Mouse (Mus musculus): ENCODE measurements around the gene Fbxl17.

Gene Fbxl17

GRCm38 (mm10) chr17:63221632-63222031, 278.2 kb downstream of the Fbxl17 start:
- DNase-seq (ENCODE audit: extremely low spot score, low spot score) = no peak

GRCm38 (mm10) chr17:63220821-63221220, 279.0 kb downstream of the Fbxl17 start:
- DNase-seq (ENCODE audit: extremely low spot score, low spot score) = peak; percentile 53

- no peak for DNase-seq (ENCODE audit: extremely low spot score, low spot score)
Measured at GRCm38 (mm10) chr17:63217016-63217415, 282.8 kb downstream of the Fbxl17 start.

GRCm38 (mm10) chr17:63212018-63212417, 287.8 kb downstream of the Fbxl17 start:
- no peak for DNase-seq (ENCODE audit: extremely low spot score, low spot score)

- no peak for DNase-seq (ENCODE audit: extremely low spot score, low spot score)
Measured at GRCm38 (mm10) chr17:63209151-63209550, 290.7 kb downstream of the Fbxl17 start.

- DNase-seq (ENCODE audit: extremely low spot score, low spot score) = no peak
Measured at GRCm38 (mm10) chr17:63208346-63208745, 291.5 kb downstream of the Fbxl17 start.

- no peak for DNase-seq (ENCODE audit: extremely low spot score, low spot score)
Measured at GRCm38 (mm10) chr17:63207714-63208113, 292.1 kb downstream of the Fbxl17 start.

GRCm38 (mm10) chr17:63205316-63205715, 294.5 kb downstream of the Fbxl17 start:
- no peak for DNase-seq (ENCODE audit: extremely low spot score, low spot score)

- DNase-seq (ENCODE audit: extremely low spot score, low spot score) = no peak
Measured at GRCm38 (mm10) chr17:63203582-63204190, 296.1 kb downstream of the Fbxl17 start.

- DNase-seq (ENCODE audit: extremely low spot score, low spot score) = no peak
Measured at GRCm38 (mm10) chr17:63198703-63199102, 301.1 kb downstream of the Fbxl17 start.

GRCm38 (mm10) chr17:63195496-63195895, 304.3 kb downstream of the Fbxl17 start:
- no peak for DNase-seq (ENCODE audit: extremely low spot score, low spot score)

- no peak for DNase-seq (ENCODE audit: extremely low spot score, low spot score)
Measured at GRCm38 (mm10) chr17:63193196-63193595, 306.6 kb downstream of the Fbxl17 start.

GRCm38 (mm10) chr17:63191345-63191744, 308.5 kb downstream of the Fbxl17 start:
- DNase-seq (ENCODE audit: extremely low spot score, low spot score) = no peak

- DNase-seq (ENCODE audit: extremely low spot score, low spot score) = no peak
Measured at GRCm38 (mm10) chr17:63189274-63189673, 310.5 kb downstream of the Fbxl17 start.

- DNase-seq (ENCODE audit: extremely low spot score, low spot score) = peak; percentile 20
Measured at GRCm38 (mm10) chr17:63185531-63185930, 314.3 kb downstream of the Fbxl17 start.

GRCm38 (mm10) chr17:63184844-63185504, 314.8 kb downstream of the Fbxl17 start:
- no peak for DNase-seq (ENCODE audit: extremely low spot score, low spot score)

- no peak for DNase-seq (ENCODE audit: extremely low spot score, low spot score)
Measured at GRCm38 (mm10) chr17:63183431-63183830, 316.4 kb downstream of the Fbxl17 start.

GRCm38 (mm10) chr17:63181661-63182060, 318.2 kb downstream of the Fbxl17 start:
- DNase-seq (ENCODE audit: extremely low spot score, low spot score) = no peak

- no peak for DNase-seq (ENCODE audit: extremely low spot score, low spot score)
Measured at GRCm38 (mm10) chr17:63180042-63180441, 319.8 kb downstream of the Fbxl17 start.

- DNase-seq (ENCODE audit: extremely low spot score, low spot score) = no peak
Measured at GRCm38 (mm10) chr17:63178331-63178730, 321.5 kb downstream of the Fbxl17 start.

- DNase-seq (ENCODE audit: extremely low spot score, low spot score) = no peak
Measured at GRCm38 (mm10) chr17:63176411-63176810, 323.4 kb downstream of the Fbxl17 start.

- no peak for DNase-seq (ENCODE audit: extremely low spot score, low spot score)
Measured at GRCm38 (mm10) chr17:63172697-63173096, 327.1 kb downstream of the Fbxl17 start.

GRCm38 (mm10) chr17:63171890-63172491, 327.8 kb downstream of the Fbxl17 start:
- DNase-seq (ENCODE audit: extremely low spot score, low spot score) = no peak
